Comparison of ENCODE assay signal across 10 mouse cellular contexts in genomic region chr5:111431007-111431730, GRCm38 (mm10). TPM values are rescaled to one million over a fixed set of nuclear protein-coding genes. Genes with fewer than 3 reads are reported as not detected.
DNase-seq lines count a peak whose midpoint lies in the region; ATAC-seq lines count a peak whose summit lies in the region.
"Had no signal": no experiment of that assay in that cellular context is flagged by ENCODE, and none has a peak within 500 bp of the region (broad histone marks: within the 10 kb centered on the region; RNA-seq: fewer than 3 reads in every experiment).

No protein-coding gene starts in this region.

- H3K36me3 ChIP-seq in limb, embryonic 12.5 days: peaks cover 9% of the 10 kb centered on the region; the same call in 1 of the 2 replicates
- H3K36me3 ChIP-seq in limb, embryonic 10.5 days: 0 out of 2 replicates have a peak, but pooled peaks cover 5% of the 10 kb centered on the region
- H3K36me3 ChIP-seq in heart, embryonic 14.5 days (ENCODE audit: control insufficient read depth, insufficient read depth, low read length): no peaks in the 10 kb centered on the region
- peaks cover 19% of the 10 kb centered on the region for H3K36me3 ChIP-seq in midbrain, embryonic 13.5 days

- peak overlapping the region; percentile 23; the same call in 1 of the 2 replicates for H3K4me2 ChIP-seq in limb, embryonic 12.5 days
- H3K4me2 ChIP-seq in heart, embryonic 14.5 days (ENCODE audit: low read length): no peak overlapping the region
- H3K4me2 ChIP-seq in midbrain, embryonic 13.5 days (replicated peaks): peak overlapping the region; percentile 100

- H3K4me3 ChIP-seq in limb, embryonic 12.5 days (replicated peaks): no peak overlapping the region
- H3K4me3 ChIP-seq in limb, embryonic 10.5 days: no peak overlapping the region
- H3K4me3 ChIP-seq in heart, embryonic 14.5 days (ENCODE audit: control insufficient read depth in 1 of 2, insufficient read depth in 1 of 2, low read depth in 1 of 2, low read length in 2 of 2): no peak overlapping the region
- peak overlapping the region; percentile 3; the same call in 1 of the 2 replicates for H3K4me3 ChIP-seq in midbrain, embryonic 13.5 days (replicated peaks)
- H3K4me3 ChIP-seq: megakaryocyte, embryonic 14.5 days had no signal

- H3K9me3 ChIP-seq in limb, embryonic 12.5 days: no peaks in the 10 kb centered on the region
- no peaks in the 10 kb centered on the region for H3K9me3 ChIP-seq in limb, embryonic 10.5 days (replicated peaks)
- H3K9me3 ChIP-seq in heart, embryonic 14.5 days (ENCODE audit: control insufficient read depth, low read length): no peaks in the 10 kb centered on the region
- H3K9me3 ChIP-seq in midbrain, embryonic 13.5 days: no peaks in the 10 kb centered on the region
- H3K9me3 ChIP-seq: megakaryocyte, embryonic 14.5 days had no signal

- peaks cover 33% of the 10 kb centered on the region for H3K27me3 ChIP-seq in limb, embryonic 12.5 days
- H3K27me3 ChIP-seq in limb, embryonic 10.5 days (ENCODE audit: low read depth, poor library complexity, severe bottlenecking): peaks cover 70% of the 10 kb centered on the region
- H3K27me3 ChIP-seq in heart, embryonic 14.5 days (ENCODE audit: control insufficient read depth, insufficient read depth, low read length): no peaks in the 10 kb centered on the region
- no peaks in the 10 kb centered on the region for H3K27me3 ChIP-seq in midbrain, embryonic 13.5 days

- H3K9ac ChIP-seq in limb, embryonic 12.5 days (replicated peaks): no peak overlapping the region
- 0 out of 2 replicates have a peak overlapping the region, but pooled peaks have one; percentile 30 for H3K9ac ChIP-seq in heart, embryonic 14.5 days (ENCODE audit: low read length)
- peak overlapping the region; percentile 45 for H3K9ac ChIP-seq in midbrain, embryonic 13.5 days (replicated peaks)

- 60% methylated on average over 11 of the region's 11 CpGs for WGBS in limb, embryonic 12.5 days
- WGBS in limb, embryonic 10.5 days: 83% methylated on average over 11 of the region's 11 CpGs
- 57% methylated on average over 11 of the region's 11 CpGs for WGBS in heart, embryonic 14.5 days
- 50% methylated on average over 11 of the region's 11 CpGs for WGBS in midbrain, embryonic 13.5 days

- H3K4me1 ChIP-seq in limb, embryonic 12.5 days (replicated peaks): peaks cover 73% of the 10 kb centered on the region
- H3K4me1 ChIP-seq in limb, embryonic 10.5 days: peaks cover 19% of the 10 kb centered on the region
- peaks cover 59 to 77% of the 10 kb centered on the region in 2 experiments for H3K4me1 ChIP-seq in heart, embryonic 14.5 days (ENCODE audit: control insufficient read depth in 2 of 2, insufficient read depth in 2 of 2, low read length in 2 of 2)
- peaks cover 99% of the 10 kb centered on the region for H3K4me1 ChIP-seq in midbrain, embryonic 13.5 days (replicated peaks)

- DNase-seq in frontal cortex, postnatal 25 days (ENCODE audit: low spot score in 2 of 2): no peak
- no peak for DNase-seq in limb, embryonic 10.5 days (ENCODE audit: low spot score)
- no peak for DNase-seq in right cerebral cortex, adult 18-20 months

- no peak overlapping the region for H3K27ac ChIP-seq in limb, embryonic 12.5 days
- no peak overlapping the region for H3K27ac ChIP-seq in limb, embryonic 10.5 days
- peak overlapping the region in 1 of 2 experiments; percentile 50; a peak in 1 of 4 replicates for H3K27ac ChIP-seq in heart, embryonic 14.5 days (replicated peaks in 1 of 2; ENCODE audit: control insufficient read depth in 1 of 2, insufficient read depth in 1 of 2, low read depth in 2 of 2, low read length in 2 of 2)
- peak overlapping the region; percentile 68 for H3K27ac ChIP-seq in midbrain, embryonic 13.5 days

- ATAC-seq in frontal cortex, adult (ENCODE audit: low TSS enrichment): 0 out of 2 replicates have a peak, but pooled peaks have one; percentile 18
- no peak for ATAC-seq in limb, embryonic 12.5 days (ENCODE audit: insufficient number of reproducible peaks, insufficient read depth, low FRiP score, low TSS enrichment, low read depth)
- no peak for ATAC-seq in heart, embryonic 14.5 days (ENCODE audit: insufficient number of reproducible peaks, insufficient read depth, low FRiP score, low read depth)
- ATAC-seq in midbrain, embryonic 13.5 days: no peak
- ATAC-seq in monocyte, adult 5-6 weeks (replicated peaks; ENCODE audit: insufficient number of reproducible peaks, low FRiP score, low TSS enrichment, poor library complexity, severe bottlenecking): no peak

RNA-seq across cellular contexts. Expression of gene Mn1, which starts 14.0 kb away (rescaled TPM):
- polyA plus RNA-seq in limb, embryonic 12.5 days (2016; fragmentation: Nextera tagmentation; extraction: Ambion mirVana): 14.9 and 15.0 TPM in 2 replicates
- 7.4 and 13.1 TPM in 2 replicates for polyA plus RNA-seq in limb, embryonic 10.5 days (2016; fragmentation: Nextera tagmentation; extraction: Ambion mirVana)
- 5.6 and 6.9 TPM in 2 replicates for polyA plus RNA-seq in heart, embryonic 14.5 days (2014; fragmentation: Nextera tagmentation; extraction: Ambion mirVana)
- 60.2 and 73.1 TPM in 2 replicates for polyA plus RNA-seq in midbrain, embryonic 13.5 days (2015; fragmentation: Nextera tagmentation; extraction: Ambion mirVana)
- 0.19 TPM in 1 of 3 replicates, not detected in the others for total RNA-seq in monocyte, adult 5-6 weeks (2017)
- polyA plus RNA-seq: C2C12 had no signal
